Mouse (Mus musculus): Measurements from ENCODE around the gene Isg20. TPM values are rescaled to one million over a fixed set of nuclear protein-coding genes. Genes with fewer than 3 reads are reported as not detected.

Isg20 gene
- polyA plus RNA-seq, 1 experiment from 2014 or later = 0.49 TPM

DNA sequence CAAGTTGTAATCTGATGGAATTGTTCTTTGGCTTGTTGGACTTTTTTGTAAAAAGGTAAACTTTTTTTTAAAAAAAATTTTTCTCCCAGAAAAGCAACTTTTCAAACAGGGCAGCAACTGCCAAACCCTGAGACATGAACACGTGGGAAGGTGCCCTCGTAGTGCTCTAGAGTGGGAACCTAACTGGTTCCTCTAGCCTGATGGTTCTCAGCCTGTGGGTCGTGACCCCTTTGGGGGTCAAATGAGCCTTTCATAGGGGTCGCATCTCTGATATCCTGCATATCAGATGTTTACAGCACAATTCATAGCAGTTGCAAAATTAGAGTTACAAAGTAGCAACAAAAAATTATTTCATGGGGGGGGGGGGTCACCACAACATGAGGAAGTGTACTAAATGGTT, 2.0 kb upstream of the Isg20 start:
- ATAC-seq (ENCODE audit: insufficient read depth, low FRiP score, low TSS enrichment) = no peak
- peaks cover 9% of the 10 kb centered on the region; the same call in 1 of the 2 replicates for H3K4me1 ChIP-seq (ENCODE audit: control insufficient read depth, insufficient read depth, low read length)
- no peak overlapping the region for H3K9ac ChIP-seq (ENCODE audit: low read length)
- no peak overlapping the region for H3K4me2 ChIP-seq (ENCODE audit: low read depth)
- H3K9me3 ChIP-seq (ENCODE audit: control insufficient read depth, low read length) = no peaks in the 10 kb centered on the region
- H3K36me3 ChIP-seq (ENCODE audit: control insufficient read depth, insufficient read depth, low read length) = peaks cover 2% of the 10 kb centered on the region; the same call in 1 of the 2 replicates
- H3K4me3 ChIP-seq (ENCODE audit: low read depth, low read length) = no peak overlapping the region
- no peak overlapping the region for H3K27ac ChIP-seq (ENCODE audit: low read depth, low read length)
- 89% methylated on average over 4 of the region's 4 CpGs for WGBS
- H3K27me3 ChIP-seq (ENCODE audit: control insufficient read depth, insufficient read depth, low read length) = no peaks in the 10 kb centered on the region
- DNase-seq (ENCODE audit: low spot score) = no peak

DNA sequence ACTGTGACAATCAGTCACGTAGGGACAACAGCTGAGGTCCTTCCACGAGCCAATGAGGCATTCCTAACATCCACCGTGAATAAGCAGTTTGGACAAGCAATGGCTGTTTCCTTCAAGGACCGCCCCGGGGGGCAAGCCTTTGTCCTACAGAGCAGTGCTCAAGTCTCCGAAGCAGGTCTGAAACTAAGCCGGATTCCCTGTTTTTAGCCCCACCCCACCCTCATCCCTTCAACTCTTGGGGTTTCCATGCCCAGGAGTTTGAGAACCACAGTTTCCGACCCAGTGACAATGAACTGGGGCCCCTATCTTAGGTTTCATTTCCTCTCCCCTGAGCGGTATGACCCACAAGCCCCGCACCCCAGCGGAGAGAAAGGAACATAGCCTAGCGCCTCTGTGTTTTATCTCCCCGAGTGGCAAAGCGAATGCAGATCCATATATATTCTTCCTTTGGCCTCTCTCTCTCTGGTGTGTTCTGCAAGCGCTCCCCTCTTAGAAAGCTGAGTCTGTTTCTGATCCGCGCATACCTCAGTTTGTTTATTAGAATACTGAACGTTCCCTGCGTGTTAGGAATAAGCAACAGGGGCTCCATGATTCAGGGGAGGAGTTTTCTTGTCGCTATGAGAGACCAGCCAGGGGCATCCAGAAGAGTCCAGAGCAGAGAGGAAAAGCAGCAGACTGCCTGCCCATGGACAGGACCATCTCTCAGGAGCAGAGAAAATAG, 811 bp upstream of the Isg20 start:
- peak; percentile 59 for DNase-seq (ENCODE audit: low spot score)
- no peak overlapping the region; the same call in 1 of the 2 replicates for H3K4me3 ChIP-seq (ENCODE audit: low read depth, low read length)
- peak overlapping the region; percentile 26 for H3K9ac ChIP-seq (ENCODE audit: low read length)
- no peaks in the 10 kb centered on the region for H3K27me3 ChIP-seq (ENCODE audit: control insufficient read depth, insufficient read depth, low read length)
- no peak overlapping the region for H3K27ac ChIP-seq (ENCODE audit: low read depth, low read length)
- no peaks in the 10 kb centered on the region for H3K36me3 ChIP-seq (ENCODE audit: control insufficient read depth, insufficient read depth, low read length)
- 0 out of 2 replicates have a peak, but pooled peaks have one; percentile 32 for ATAC-seq (ENCODE audit: insufficient read depth, low FRiP score, low TSS enrichment)
- no peaks in the 10 kb centered on the region for H3K9me3 ChIP-seq (ENCODE audit: control insufficient read depth, low read length)
- peaks cover 9% of the 10 kb centered on the region; the same call in 1 of the 2 replicates for H3K4me1 ChIP-seq (ENCODE audit: control insufficient read depth, insufficient read depth, low read length)
- peak overlapping the region; percentile 28 for H3K4me2 ChIP-seq (ENCODE audit: low read depth)
- WGBS = 28% methylated on average over 20 of the region's 20 CpGs

DNA sequence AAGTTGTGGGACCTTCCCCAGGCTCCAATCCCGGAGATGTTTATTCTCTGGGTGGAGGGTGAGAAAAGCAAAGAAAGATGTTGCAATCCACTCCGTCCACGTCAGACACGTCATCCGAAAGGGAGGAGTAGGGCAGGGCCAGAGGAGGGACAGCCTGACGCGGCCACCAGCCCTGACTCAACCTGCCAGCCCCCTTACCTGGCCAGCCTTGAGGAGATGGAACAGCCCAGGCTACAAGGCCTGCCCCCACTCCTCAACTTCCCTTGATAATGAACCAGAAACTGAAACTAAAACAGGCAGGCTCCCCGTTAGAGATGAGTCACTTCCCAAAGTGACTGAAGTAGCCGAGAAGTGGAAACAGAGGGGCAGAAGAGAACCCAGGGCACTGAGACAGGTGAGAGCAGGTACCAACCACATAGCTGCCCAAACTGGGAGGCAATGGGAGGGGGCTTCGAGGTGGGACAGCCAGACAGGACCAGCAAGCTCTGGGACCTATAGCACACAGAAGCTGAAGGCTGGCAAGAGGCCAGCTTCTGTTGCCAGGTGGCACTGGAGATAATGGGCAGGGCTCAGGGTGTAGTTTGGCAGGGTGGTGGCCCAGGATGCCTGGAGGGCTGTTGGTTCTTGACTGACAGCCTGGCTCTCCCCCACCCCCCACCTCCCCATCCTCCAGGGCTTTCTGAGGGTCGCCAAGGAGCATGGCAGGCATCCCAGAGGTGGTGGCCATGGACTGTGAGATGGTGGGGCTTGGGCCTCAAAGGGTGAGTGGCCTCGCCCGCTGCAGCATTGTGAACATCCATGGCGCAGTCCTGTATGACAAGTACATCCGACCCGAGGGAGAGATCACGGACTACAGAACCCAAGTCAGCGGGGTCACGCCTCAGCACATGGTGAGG, 673 bp downstream of the Isg20 start:
- Histone ChIP-seq H3K4me2 (ENCODE audit: low read depth) (no peak overlapping the region), H3K9me3 (ENCODE audit: control insufficient read depth, low read length) (no peaks in the 10 kb centered on the region), H3K4me1 (ENCODE audit: control insufficient read depth, insufficient read depth, low read length) (peaks cover 9% of the 10 kb centered on the region; the same call in 1 of the 2 replicates), H3K27me3 (ENCODE audit: control insufficient read depth, insufficient read depth, low read length) (no peaks in the 10 kb centered on the region), H3K36me3 (ENCODE audit: control insufficient read depth, insufficient read depth, low read length) (no peaks in the 10 kb centered on the region), H3K9ac (ENCODE audit: low read length) (no peak overlapping the region), H3K27ac (ENCODE audit: low read depth, low read length) (no peak overlapping the region), H3K4me3 (ENCODE audit: low read depth, low read length) (no peak overlapping the region)
- ATAC-seq (ENCODE audit: insufficient read depth, low FRiP score, low TSS enrichment) (no peak), DNase-seq (ENCODE audit: low spot score) (no peak)
- 78% methylated on average over 19 of the region's 19 CpGs for WGBS

DNA sequence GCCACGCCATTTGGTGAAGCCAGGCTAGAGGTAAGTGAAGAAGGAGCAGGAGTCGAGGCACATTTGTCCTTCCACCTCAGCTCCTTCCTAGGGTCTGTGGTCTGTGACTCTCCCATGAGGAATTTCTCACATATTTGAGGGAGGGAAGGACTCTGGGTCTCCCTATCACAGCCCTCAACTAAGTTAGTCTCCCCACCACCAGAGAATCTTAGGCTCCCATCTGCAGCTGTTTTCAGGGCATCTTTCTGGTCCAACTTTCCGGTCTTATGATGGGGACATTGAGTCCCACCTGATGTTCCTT, 1.3 kb downstream of the Isg20 start:
- Histone ChIP-seq H3K9me3 (ENCODE audit: control insufficient read depth, low read length) (no peaks in the 10 kb centered on the region), H3K4me1 (ENCODE audit: control insufficient read depth, insufficient read depth, low read length) (peaks cover 9% of the 10 kb centered on the region; the same call in 1 of the 2 replicates), H3K4me2 (ENCODE audit: low read depth) (no peak overlapping the region), H3K27me3 (ENCODE audit: control insufficient read depth, insufficient read depth, low read length) (no peaks in the 10 kb centered on the region), H3K36me3 (ENCODE audit: control insufficient read depth, insufficient read depth, low read length) (no peaks in the 10 kb centered on the region), H3K27ac (ENCODE audit: low read depth, low read length) (no peak overlapping the region), H3K9ac (ENCODE audit: low read length) (no peak overlapping the region), H3K4me3 (ENCODE audit: low read depth, low read length) (no peak overlapping the region)
- ATAC-seq (ENCODE audit: insufficient read depth, low FRiP score, low TSS enrichment) (no peak), DNase-seq (ENCODE audit: low spot score) (no peak)
- WGBS = 71% methylated on average over 3 of the region's 3 CpGs

DNA sequence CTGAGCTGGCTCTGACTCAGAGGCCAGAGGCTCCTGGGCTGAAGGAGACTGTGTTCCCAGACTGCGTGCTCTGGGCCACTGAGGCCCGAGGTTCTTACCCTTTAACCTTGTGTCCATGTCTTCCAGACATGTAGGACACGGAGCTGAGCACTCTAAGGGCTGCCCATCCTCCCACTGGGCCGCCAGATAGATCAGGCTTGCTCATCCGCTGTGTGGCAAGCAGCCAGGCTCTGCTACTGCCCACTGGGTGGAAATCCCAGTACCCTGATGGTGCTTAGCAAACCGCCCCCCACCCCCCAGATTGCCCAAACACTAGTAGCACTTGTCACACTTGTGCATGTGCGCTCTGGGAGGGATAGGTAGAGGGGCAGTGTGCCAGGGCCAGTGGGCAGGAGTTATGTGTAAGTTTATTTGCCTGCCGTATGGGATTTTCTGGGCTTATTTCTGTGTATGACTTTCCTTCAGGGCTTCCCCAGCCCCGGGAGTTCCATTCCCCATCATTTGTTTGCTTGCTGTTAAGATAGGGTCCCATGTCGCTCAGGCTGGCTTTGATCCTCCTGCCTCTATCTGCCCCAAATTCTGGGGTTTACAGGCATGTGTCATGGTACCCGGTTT, 1.8 kb downstream of the Isg20 start:
- Histone ChIP-seq H3K27me3 (ENCODE audit: control insufficient read depth, insufficient read depth, low read length) (no peaks in the 10 kb centered on the region), H3K9ac (ENCODE audit: low read length) (no peak overlapping the region), H3K4me3 (ENCODE audit: low read depth, low read length) (no peak overlapping the region), H3K27ac (ENCODE audit: low read depth, low read length) (no peak overlapping the region), H3K36me3 (ENCODE audit: control insufficient read depth, insufficient read depth, low read length) (no peaks in the 10 kb centered on the region), H3K4me1 (ENCODE audit: control insufficient read depth, insufficient read depth, low read length) (peaks cover 9% of the 10 kb centered on the region; the same call in 1 of the 2 replicates), H3K9me3 (ENCODE audit: control insufficient read depth, low read length) (no peaks in the 10 kb centered on the region), H3K4me2 (ENCODE audit: low read depth) (no peak overlapping the region)
- no peak for ATAC-seq (ENCODE audit: insufficient read depth, low FRiP score, low TSS enrichment)
- WGBS = 84% methylated on average over 11 of the region's 11 CpGs
- no peak for DNase-seq (ENCODE audit: low spot score)

DNA sequence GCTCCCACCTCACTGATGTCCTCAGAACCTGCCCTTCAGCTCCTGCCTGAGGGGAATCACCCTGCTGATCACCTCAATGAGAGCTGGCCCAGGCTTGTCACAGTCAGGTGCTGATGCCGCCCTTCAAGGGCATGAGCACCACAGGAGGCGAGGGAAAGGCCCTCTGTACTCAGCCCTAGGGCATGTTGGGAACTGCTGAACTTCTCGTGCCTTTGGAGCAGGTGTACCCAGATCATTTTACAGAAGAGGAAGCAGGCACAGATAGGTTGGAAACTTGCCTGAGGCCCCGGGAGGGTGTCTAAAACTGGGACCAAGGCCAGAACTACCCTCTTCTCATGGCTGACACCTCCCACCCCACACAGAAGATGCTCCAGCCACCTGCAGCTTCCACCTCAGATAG, 5.5 kb downstream of the Isg20 start:
- WGBS = 63% methylated on average over 4 of the region's 4 CpGs
- Histone ChIP-seq H3K27me3 (ENCODE audit: control insufficient read depth, insufficient read depth, low read length) (0 out of 2 replicates have a peak, but pooled peaks cover 2% of the 10 kb centered on the region), H3K9ac (ENCODE audit: low read length) (no peak overlapping the region), H3K4me1 (ENCODE audit: control insufficient read depth, insufficient read depth, low read length) (no peaks in the 10 kb centered on the region), H3K9me3 (ENCODE audit: control insufficient read depth, low read length) (no peaks in the 10 kb centered on the region), H3K36me3 (ENCODE audit: control insufficient read depth, insufficient read depth, low read length) (no peaks in the 10 kb centered on the region), H3K4me3 (ENCODE audit: low read depth, low read length) (no peak overlapping the region), H3K27ac (ENCODE audit: low read depth, low read length) (no peak overlapping the region), H3K4me2 (ENCODE audit: low read depth) (no peak overlapping the region)
- ATAC-seq (ENCODE audit: insufficient read depth, low FRiP score, low TSS enrichment) = no peak
- DNase-seq (ENCODE audit: low spot score) = no peak

DNA sequence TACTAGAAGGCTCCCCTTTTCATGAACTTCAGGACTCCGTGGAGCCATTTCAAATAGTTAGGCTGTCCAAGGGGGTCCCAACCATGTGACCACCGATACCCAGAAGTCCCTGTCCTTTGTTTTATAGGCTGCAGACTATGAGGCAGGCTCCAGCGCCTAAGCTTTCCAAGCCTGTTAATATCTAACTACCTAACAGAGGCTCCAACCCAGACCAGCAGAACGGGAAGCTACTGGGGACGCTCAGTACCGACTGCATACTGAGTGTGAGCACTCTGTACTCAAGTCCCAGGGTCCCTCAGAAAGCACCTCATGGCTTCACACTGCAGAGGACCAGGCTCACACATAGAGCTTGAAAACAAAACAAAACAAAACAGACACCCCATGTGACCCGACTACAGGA, 9.3 kb downstream of the Isg20 start:
- Histone ChIP-seq H3K9me3 (ENCODE audit: control insufficient read depth, low read length) (no peaks in the 10 kb centered on the region), H3K9ac (ENCODE audit: low read length) (no peak overlapping the region), H3K36me3 (ENCODE audit: control insufficient read depth, insufficient read depth, low read length) (no peaks in the 10 kb centered on the region), H3K4me1 (ENCODE audit: control insufficient read depth, insufficient read depth, low read length) (no peaks in the 10 kb centered on the region), H3K4me2 (ENCODE audit: low read depth) (no peak overlapping the region), H3K4me3 (ENCODE audit: low read depth, low read length) (no peak overlapping the region), H3K27me3 (ENCODE audit: control insufficient read depth, insufficient read depth, low read length) (0 out of 2 replicates have a peak, but pooled peaks cover 2% of the 10 kb centered on the region), H3K27ac (ENCODE audit: low read depth, low read length) (no peak overlapping the region)
- no peak for ATAC-seq (ENCODE audit: insufficient read depth, low FRiP score, low TSS enrichment)
- 73% methylated on average over 7 of the region's 7 CpGs for WGBS
- no peak for DNase-seq (ENCODE audit: low spot score)

DNA sequence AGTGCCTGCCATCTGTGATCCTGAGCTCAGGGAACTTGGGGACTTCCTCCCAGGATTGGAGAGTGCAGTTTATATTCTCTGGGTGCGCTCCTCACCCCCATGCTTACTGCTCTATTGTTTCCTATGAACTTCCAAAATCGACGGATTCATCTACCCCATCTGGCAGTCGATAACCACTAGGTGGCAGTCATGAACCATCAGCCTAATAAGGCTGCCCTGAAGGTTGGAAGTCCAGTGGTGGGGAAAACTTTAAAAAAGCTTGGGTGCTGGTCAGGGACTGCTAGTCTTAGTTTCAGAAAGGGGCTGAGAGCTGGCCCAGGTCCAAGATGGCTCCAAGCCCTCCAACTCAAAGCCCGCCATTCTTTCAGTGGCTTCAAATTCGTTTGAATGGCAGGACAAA, 11.1 kb downstream of the Isg20 start:
- no peaks in the 10 kb centered on the region for H3K4me1 ChIP-seq (ENCODE audit: control insufficient read depth, insufficient read depth, low read length)
- WGBS = 11% methylated on average over 6 of the region's 6 CpGs
- ATAC-seq (ENCODE audit: insufficient read depth, low FRiP score, low TSS enrichment) (peak; percentile 55; the same call in 1 of the 2 replicates), DNase-seq (ENCODE audit: low spot score) (peak; percentile 74)
- no peak overlapping the region for H3K4me2 ChIP-seq (ENCODE audit: low read depth)
- no peak overlapping the region for H3K9ac ChIP-seq (ENCODE audit: low read length)
- 0 out of 2 replicates have a peak, but pooled peaks cover 2% of the 10 kb centered on the region for H3K27me3 ChIP-seq (ENCODE audit: control insufficient read depth, insufficient read depth, low read length)
- no peak overlapping the region for H3K27ac ChIP-seq (ENCODE audit: low read depth, low read length)
- H3K4me3 ChIP-seq (ENCODE audit: low read depth, low read length) = no peak overlapping the region
- H3K36me3 ChIP-seq (ENCODE audit: control insufficient read depth, insufficient read depth, low read length) = no peaks in the 10 kb centered on the region
- no peaks in the 10 kb centered on the region for H3K9me3 ChIP-seq (ENCODE audit: control insufficient read depth, low read length)
